Mouse (Mus musculus) heart, postnatal 0 days (tissue): ENCODE measurements at regions not wholly inside any gene's neighbourhood (a gene's known extent, or its start where the extent isn't known, plus 50 kb on each side); places are given as distances from the start of the nearest gene placed in this dataset.

Experiments
- CTCF ChIP-seq: IDR thresholded peaks from 2 replicates; pipeline ENCODE4 v1.5.1; 2016; ENCODE audit warnings: antibody characterized with exemption, control low read depth, low read depth
- EP300 ChIP-seq: IDR thresholded peaks from 2 replicates; pipeline ENCODE4 v1.6.1; 2016; ENCODE audit warnings: antibody characterized with exemption, low read depth

GRCm38 (mm10) chr10:17528116-17528515 is 194.9 kb upstream of the Cited2 start:
- TF ChIP-seq CTCF (no peak), EP300 (no peak)
